In the genomic region with DNA sequence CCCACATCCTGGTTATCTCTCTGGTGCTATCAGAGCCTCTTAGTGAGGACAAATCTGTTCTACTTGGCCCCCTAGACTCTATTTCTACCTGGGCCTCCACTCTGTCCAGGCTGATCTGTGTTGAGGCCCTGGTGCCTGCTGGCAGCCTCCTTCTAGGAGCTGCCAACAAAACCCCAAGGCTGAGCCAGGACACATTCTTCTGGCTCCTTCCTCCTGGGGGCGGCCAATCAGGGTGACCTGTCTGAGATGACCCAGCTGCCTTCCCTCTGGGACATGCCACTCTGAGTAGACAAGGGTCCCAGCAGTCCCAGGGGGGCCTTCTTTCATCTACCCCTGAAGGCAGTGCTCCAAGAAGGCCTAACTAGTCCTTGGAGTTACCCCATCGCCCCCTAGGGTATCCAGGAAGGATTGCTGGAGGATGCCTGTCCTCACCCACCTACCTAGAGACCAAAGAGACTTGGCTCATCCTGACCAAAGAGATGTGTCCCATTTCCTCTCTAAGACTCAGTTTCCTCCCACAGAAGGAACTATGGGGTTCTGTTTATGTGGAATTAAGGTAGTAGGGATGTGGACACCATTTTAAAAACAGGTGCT, we compare ENCODE assay signal across 14 mouse cellular contexts. TPM values are rescaled to one million over a fixed set of nuclear protein-coding genes. Genes with fewer than 3 reads are reported as not detected.
DNase-seq lines count a peak whose midpoint lies in the region; ATAC-seq and TF ChIP-seq lines count a peak whose summit lies in the region.
"Had no signal": no experiment of that assay in that cellular context is flagged by ENCODE, and none has a peak within 500 bp of the region (broad histone marks: within the 10 kb centered on the region; RNA-seq: fewer than 3 reads in every experiment).

No protein-coding gene starts in this region.

- DNase-seq in gastrocnemius, postnatal 14 days: peak; percentile 38
- DNase-seq in gastrocnemius, adult 8-10 months (ENCODE audit: low spot score in 2 of 2): no peak
- DNase-seq in thymus, postnatal 25 days: peak; percentile 22
- DNase-seq in thymus, adult 2 months: no peak
- no peak for DNase-seq in heart, postnatal 0 days (ENCODE audit: low spot score)
- no peak for DNase-seq in right cerebral cortex, postnatal 4 days
- DNase-seq in left cerebral cortex, adult 18-20 months (ENCODE audit: low spot score in 2 of 2): no peak
- no peak for DNase-seq in embryo, embryonic 9.5 days (ENCODE audit: extremely low spot score)
- DNase-seq: cerebellum, adult 8-10 months; kidney, adult 11 months had no signal

- no peaks in the 10 kb centered on the region for H3K36me3 ChIP-seq in thymus, adult 2 months (ENCODE audit: control insufficient read depth, insufficient read depth, low read length)
- H3K36me3 ChIP-seq in heart, postnatal 0 days (replicated peaks; ENCODE audit: control insufficient read depth, insufficient read depth, low read length): no peaks in the 10 kb centered on the region
- H3K36me3 ChIP-seq: liver, embryonic 15.5 days had no signal

- H3K4me3 ChIP-seq in thymus, adult 2 months (ENCODE audit: control insufficient read depth, insufficient read depth, low read length): no peak overlapping the region
- no peak overlapping the region for H3K4me3 ChIP-seq in heart, postnatal 0 days (ENCODE audit: low read depth, low read length)
- H3K4me3 ChIP-seq: liver, embryonic 15.5 days; myocyte had no signal

- TF ChIP-seq EP300 in heart, postnatal 0 days (IDR thresholded peaks at IDR 0.05; ENCODE audit: low read depth): no peak

- no peak overlapping the region for H3K4me2 ChIP-seq in heart, postnatal 0 days (ENCODE audit: low read depth, low read length)
- H3K4me2 ChIP-seq: liver, embryonic 15.5 days had no signal

- H3K27me3 ChIP-seq in thymus, adult 2 months (ENCODE audit: control insufficient read depth, insufficient read depth, low read length): no peaks in the 10 kb centered on the region
- no peaks in the 10 kb centered on the region for H3K27me3 ChIP-seq in heart, postnatal 0 days (ENCODE audit: control insufficient read depth, insufficient read depth, low read length)
- H3K27me3 ChIP-seq: Patski had no signal

- H3K9me3 ChIP-seq in heart, postnatal 0 days (replicated peaks; ENCODE audit: control insufficient read depth, low read length): no peaks in the 10 kb centered on the region
- H3K9me3 ChIP-seq: liver, embryonic 15.5 days had no signal

- no peak overlapping the region for H3K27ac ChIP-seq in thymus, adult 2 months (ENCODE audit: control insufficient read depth, insufficient read depth, low read length)
- peak overlapping the region; percentile 68 for H3K27ac ChIP-seq in heart, postnatal 0 days (ENCODE audit: low read depth)
- H3K27ac ChIP-seq: liver, embryonic 15.5 days had no signal

- 61% methylated on average over 2 of the region's 2 CpGs for WGBS in thymus, adult 2 months
- 27% methylated on average over 2 of the region's 2 CpGs for WGBS in heart, postnatal 0 days

- TF ChIP-seq CTCF in thymus, adult 2 months (IDR thresholded peaks at IDR 0.05; ENCODE audit: borderline replicate concordance, control insufficient read depth, extremely low read depth, insufficient read depth, low read length, poor library complexity): no peak
- peak; percentile 35 for TF ChIP-seq CTCF in heart, postnatal 0 days (IDR thresholded peaks at IDR 0.05; ENCODE audit: low read depth)

- no peak for TF ChIP-seq POLR2A in thymus, adult 2 months (IDR thresholded peaks at IDR 0.05; ENCODE audit: control insufficient read depth, extremely low read depth, insufficient read depth, low read length, poor library complexity)

- H3K4me1 ChIP-seq in thymus, adult 2 months (replicated peaks; ENCODE audit: control insufficient read depth, insufficient read depth, low read length): peaks cover 48% of the 10 kb centered on the region
- H3K4me1 ChIP-seq in heart, postnatal 0 days (ENCODE audit: control insufficient read depth, insufficient read depth): peaks cover 42% of the 10 kb centered on the region

- intact Hi-C loops in gastrocnemius, postnatal 14 days (cut with DNase I; ENCODE audit: low total_unique reads): no loop called here

- no peak for ATAC-seq in heart, postnatal 0 days (ENCODE audit: insufficient read depth, low read depth)
- ATAC-seq: forebrain, embryonic 14.5 days; Patski had no signal

- H3K9ac ChIP-seq in heart, postnatal 0 days (replicated peaks; ENCODE audit: low read depth, low read length): no peak overlapping the region
- H3K9ac ChIP-seq: liver, embryonic 15.5 days had no signal

RNA-seq across cellular contexts. Expression of a gene that starts 47.6 kb away (rescaled TPM):
- 10 to 100 TPM; 36.2 to 38.8 TPM for total RNA-seq in gastrocnemius, postnatal 14 days (2021)
- total RNA-seq in gastrocnemius, adult 8-10 months (2022): 10 to 100 TPM; 40.4 to 47.2 (median 42.3) TPM
- 85.8 and 101 TPM in 2 replicates for polyA plus RNA-seq in thymus, adult 2 months (2012; rRNA removed)
- total RNA-seq in heart, postnatal 0 days (2014; rRNA removed; ENCODE audit: low replicate concordance): 55.8 and 83.9 TPM in 2 replicates
- 35.2 and 37.4 TPM in 2 replicates for polyA plus RNA-seq in heart, postnatal 0 days (2015; fragmentation: Nextera tagmentation; extraction: Ambion mirVana)
- 10 to 100 TPM; 78.9 to 79.3 TPM for total RNA-seq in left cerebral cortex, adult 18-20 months (2021)

RNA-seq across cellular contexts. Expression of a gene that starts 53.3 kb away (rescaled TPM):
- total RNA-seq in gastrocnemius, postnatal 14 days (2021): 1 to 10 TPM in 1 of 2 experiments, under 1 TPM in 1; 0.29 to 1.3 TPM
- total RNA-seq in gastrocnemius, adult 8-10 months (2022): 1 to 10 TPM; 1.5 to 5.7 (median 3.0) TPM
- polyA plus RNA-seq in thymus, adult 2 months (2012; rRNA removed): 0.58 and 0.68 TPM in 2 replicates
- not detected in 2 replicates for total RNA-seq in heart, postnatal 0 days (2014; rRNA removed; ENCODE audit: low replicate concordance)
- 0.71 and 0.78 TPM in 2 replicates for polyA plus RNA-seq in heart, postnatal 0 days (2015; fragmentation: Nextera tagmentation; extraction: Ambion mirVana)
- total RNA-seq in left cerebral cortex, adult 18-20 months (2021): 1 to 10 TPM in 1 of 2 experiments, under 1 TPM in 1; 0.44 to 1.2 TPM

Comparison
In these comparisons a context has a peak if more than half of its experiments do, and no peak if none do; other contexts are left out.
1. DNase-seq: peak in gastrocnemius, postnatal 14 days (single experiment) and thymus, postnatal 25 days (single experiment); none in gastrocnemius, adult 8-10 months (0 of 2), thymus, adult 2 months (single experiment), heart, postnatal 0 days (single experiment), right cerebral cortex, postnatal 4 days (single experiment), left cerebral cortex, adult 18-20 months (0 of 2) and embryo, embryonic 9.5 days (single experiment).